Mouse (Mus musculus) kidney, embryonic 16.5 days (tissue): Measurements from ENCODE around the gene Adam1b. TPM values are rescaled to one million over a fixed set of nuclear protein-coding genes. Genes with fewer than 3 reads are reported as not detected.

Experiments
- ATAC-seq: fragments of 200-750 bp; cut with Nextera tagmentation; 2 replicates; pipeline ENCODE4 v1.8.0; 2017; ENCODE audit warnings: moderate TSS enrichment; ENCODE audit not compliant: low FRiP score, low TSS enrichment
- H3K27ac ChIP-seq: fragments of 300-500 bp; sonication (generic); 2 replicates; pipeline ENCODE4 v1.5.1; 2014; ENCODE audit warnings: low read length
- H3K27me3 ChIP-seq: fragments of 300-500 bp; sonication (generic); 2 replicates; pipeline ENCODE4 v1.6.1; 2014; ENCODE audit warnings: low read length, control low read depth, mixed read lengths; ENCODE audit not compliant: insufficient read depth
- H3K36me3 ChIP-seq: fragments of 300-500 bp; sonication (generic); 2 replicates; pipeline ENCODE4 v1.6.1; 2014; ENCODE audit warnings: low read length, control low read depth, mixed read lengths; ENCODE audit not compliant: insufficient read depth
- H3K4me1 ChIP-seq: fragments of 300-500 bp; sonication (generic); 2 replicates; pipeline ENCODE4 v1.6.1; 2014; ENCODE audit warnings: low read length, control low read depth, mixed read lengths; ENCODE audit not compliant: insufficient read depth
- H3K4me2 ChIP-seq: fragments of 300-500 bp; sonication (generic); replicated peaks from 2 replicates; pipeline ENCODE4 v1.6.1; 2014; ENCODE audit warnings: low read depth, low read length
- H3K4me3 ChIP-seq: fragments of 300-500 bp; sonication (generic); 2 replicates; pipeline ENCODE4 v1.5.1; 2014; ENCODE audit warnings: mild to moderate bottlenecking, low read length
- H3K9ac ChIP-seq: fragments of 300-500 bp; sonication (generic); replicated peaks from 2 replicates; pipeline ENCODE4 v1.6.1; 2014; ENCODE audit warnings: low read length
- H3K9me3 ChIP-seq: fragments of 300-500 bp; sonication (generic); 2 replicates; pipeline ENCODE4 v1.6.1; 2016; ENCODE audit warnings: low read length, control low read depth
- WGBS: fragments of 180-500 bp; shearing (Covaris S2); extraction: QIAGEN DNeasy Blood & Tissue Kit; methylation state at CpG from one replicate; pipeline ENCODE4 v1.1.7; 2014; 5-methylcytosine and 5-hydroxymethylcytosine counted together
- polyA plus RNA-seq: library from polyadenylated mRNA; unstranded; fragments of >200 nt; fragmentation: Nextera tagmentation; extraction: Ambion mirVana; gene quantifications from 2 replicates; pipeline ENCODE4 v1.2.1, GENCODE M21; 2015

Adam1b gene
- polyA plus RNA-seq, 1 experiment from 2014 or later = 0.22 TPM

- no peaks in the 10 kb centered on the region for H3K9me3 ChIP-seq
- H3K27me3 ChIP-seq = no peaks in the 10 kb centered on the region
- peak within 1 kb of the TSS; percentile 90 for H3K4me2 ChIP-seq
- peaks cover 30% of the 10 kb centered on the region for H3K4me1 ChIP-seq
- ATAC-seq = peak; percentile 94
- H3K9ac ChIP-seq = peak within 1 kb of the TSS; percentile 96
- peak within 1 kb of the TSS; percentile 85 for H3K4me3 ChIP-seq
- 0% methylated on average over 76 of the region's 97 CpGs for WGBS
- H3K36me3 ChIP-seq = peaks cover 25% of the 10 kb centered on the region
- peak within 1 kb of the TSS; percentile 94 for H3K27ac ChIP-seq
These were observed 51.0 kb downstream of the Adam1b start, which contains the start of gene Erp29 for GRCm38 (mm10) chr5:121452026-121452869. Gene Erp29, minus strand, starts transcription at chr5:121452506.

GRCm38 (mm10) chr5:121451644-121452025, 51.6 kb downstream of the Adam1b start, which contains the start of gene Tmem116:
Gene Tmem116, plus strand, starts transcription at chr5:121451893.
- Histone ChIP-seq H3K27me3 (no peaks in the 10 kb centered on the region), H3K36me3 (peaks cover 31% of the 10 kb centered on the region), H3K4me1 (peaks cover 30% of the 10 kb centered on the region), H3K27ac (peak within 1 kb of the TSS; percentile 94), H3K4me2 (peak within 1 kb of the TSS; percentile 90), H3K9ac (peak within 1 kb of the TSS; percentile 96), H3K4me3 (peak within 1 kb of the TSS; percentile 85), H3K9me3 (no peaks in the 10 kb centered on the region)
- ATAC-seq = peak; percentile 33; the same call in 1 of the 2 replicates
- under 1% methylated on average over 17 of the region's 17 CpGs for WGBS

- H3K4me2 ChIP-seq = peak overlapping the region; percentile 78
- no peaks in the 10 kb centered on the region for H3K27me3 ChIP-seq
- H3K4me1 ChIP-seq = peaks cover 30% of the 10 kb centered on the region
- peak overlapping the region; percentile 96 for H3K9ac ChIP-seq
- no peaks in the 10 kb centered on the region for H3K9me3 ChIP-seq
- 0 out of 2 replicates have a peak overlapping the region, but pooled peaks have one; percentile 94 for H3K27ac ChIP-seq
- ATAC-seq = no peak
- 18% methylated on average over 8 of the region's 8 CpGs for WGBS
- H3K36me3 ChIP-seq = peaks cover 36% of the 10 kb centered on the region
- H3K4me3 ChIP-seq = peak overlapping the region; percentile 85
These were observed 52.0 kb downstream of the Adam1b start for GRCm38 (mm10) chr5:121451203-121451602.

- H3K4me2 ChIP-seq = no peak overlapping the region
- peaks cover 41% of the 10 kb centered on the region for H3K36me3 ChIP-seq
- 69% methylated on average over 9 of the region's 9 CpGs for WGBS
- no peaks in the 10 kb centered on the region for H3K27me3 ChIP-seq
- no peak overlapping the region for H3K27ac ChIP-seq
- no peak for ATAC-seq
- no peak overlapping the region for H3K9ac ChIP-seq
- H3K4me3 ChIP-seq = no peak overlapping the region
- no peaks in the 10 kb centered on the region for H3K9me3 ChIP-seq
- H3K4me1 ChIP-seq = peaks cover 30% of the 10 kb centered on the region
These were observed 52.8 kb downstream of the Adam1b start for GRCm38 (mm10) chr5:121450476-121450875.

Other genes starting within 250 kb of the Adam1b start
- gene Trafd1, start 117.8 kb downstream of the Adam1b start, polyA plus RNA-seq = 60.6 and 67.1 TPM in 2 replicates
- gene Naa25, start 105.5 kb downstream of the Adam1b start, polyA plus RNA-seq = 46.5 and 47.5 TPM in 2 replicates
- gene Tmem116, start 51.5 kb downstream of the Adam1b start, polyA plus RNA-seq = 11.5 and 14.0 TPM in 2 replicates
- gene Erp29, start 50.9 kb downstream of the Adam1b start, polyA plus RNA-seq = 203 and 208 TPM in 2 replicates
- gene Adam1a, start 42.0 kb upstream of the Adam1b start, polyA plus RNA-seq = 1.2 and 1.5 TPM in 2 replicates
- gene Gm42878, start 42.0 kb upstream of the Adam1b start, polyA plus RNA-seq = 0.42 TPM in 1 of 2 replicates, not detected in the other
- gene Mapkapk5, start 42.5 kb upstream of the Adam1b start, polyA plus RNA-seq = 50.6 and 51.2 TPM in 2 replicates
- 234 and 274 TPM in 2 replicates for gene Aldh2, start 90.4 kb upstream of the Adam1b start, polyA plus RNA-seq
- 3.5 and 3.6 TPM in 2 replicates for gene Acad12, start 115.5 kb upstream of the Adam1b start, polyA plus RNA-seq
- gene Acad10, start 157.1 kb upstream of the Adam1b start, polyA plus RNA-seq = 4.3 and 5.7 TPM in 2 replicates
- 34.9 and 37.4 TPM in 2 replicates for gene Brap, start 157.1 kb upstream of the Adam1b start, polyA plus RNA-seq
- gene Atxn2, start 207.9 kb upstream of the Adam1b start, polyA plus RNA-seq = 38.9 and 56.5 TPM in 2 replicates